Mouse (Mus musculus): ENCODE results near the gene Chchd3.

DNA sequence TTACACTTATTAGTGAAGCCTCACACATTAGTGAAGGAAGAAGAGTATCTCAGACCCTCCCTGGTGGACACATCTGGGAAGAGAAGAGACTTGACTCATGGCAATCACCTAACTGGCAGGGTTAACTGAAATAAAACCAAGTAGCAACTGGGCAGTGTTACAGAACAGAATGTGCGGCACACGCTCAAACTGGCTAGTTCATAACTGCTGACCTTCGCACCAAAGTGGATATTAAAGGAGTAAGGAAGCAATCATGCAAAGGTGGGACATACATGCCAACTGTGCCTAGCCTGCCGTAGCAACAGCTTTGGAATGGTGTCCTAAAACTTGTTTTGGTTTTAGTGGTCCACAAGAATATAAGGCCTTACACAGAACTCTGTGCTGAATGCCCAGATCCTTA lies 169.3 kb downstream of the Chchd3 start:
- TF ChIP-seq CTCF (IDR thresholded peaks at IDR 0.05; ENCODE audit: control insufficient read depth, insufficient read depth, low read length) (no peak), POLR2A (IDR thresholded peaks at IDR 0.05; ENCODE audit: borderline replicate concordance, control insufficient read depth, low read depth, low read length) (no peak)
